Mouse (Mus musculus): ENCODE results near the gene Fbxw24. TPM values are rescaled to one million over a fixed set of nuclear protein-coding genes. Genes with fewer than 3 reads are reported as not detected.

Gene Fbxw24
- polyA plus RNA-seq, 1 experiment from 2014 or later, result not detected

Other genes with a start within 250 kb of the Fbxw24 start
- gene Fbxw22, start 221.8 kb downstream of the Fbxw24 start, polyA plus RNA-seq (2014; fragmentation: Nextera tagmentation; extraction: Ambion mirVana), result not detected in 2 replicates
- not detected in 2 replicates for gene Fbxw16, start 176.9 kb downstream of the Fbxw24 start, polyA plus RNA-seq (2014; fragmentation: Nextera tagmentation; extraction: Ambion mirVana)
- not detected in 2 replicates for gene Fbxw19, start 130.2 kb downstream of the Fbxw24 start, polyA plus RNA-seq (2014; fragmentation: Nextera tagmentation; extraction: Ambion mirVana)
- not detected in 2 replicates for gene Fbxw15, start 57.8 kb downstream of the Fbxw24 start, polyA plus RNA-seq (2014; fragmentation: Nextera tagmentation; extraction: Ambion mirVana)
- not detected in 2 replicates for gene Fbxw25, start 38.6 kb upstream of the Fbxw24 start, polyA plus RNA-seq (2014; fragmentation: Nextera tagmentation; extraction: Ambion mirVana)
- 0.22 TPM in 1 of 2 replicates, not detected in the other for gene Fbxw18, start 76.6 kb upstream of the Fbxw24 start, polyA plus RNA-seq (2014; fragmentation: Nextera tagmentation; extraction: Ambion mirVana)
- not detected in 2 replicates for gene Fbxw26, start 120.0 kb upstream of the Fbxw24 start, polyA plus RNA-seq (2014; fragmentation: Nextera tagmentation; extraction: Ambion mirVana)
- gene Fbxw27, start 164.6 kb upstream of the Fbxw24 start, polyA plus RNA-seq (2014; fragmentation: Nextera tagmentation; extraction: Ambion mirVana), result not detected in 2 replicates
- 0.33 TPM in 1 of 2 replicates, not detected in the other for gene Spink8, start 186.2 kb upstream of the Fbxw24 start, polyA plus RNA-seq (2014; fragmentation: Nextera tagmentation; extraction: Ambion mirVana)
- 64.2 and 64.3 TPM in 2 replicates for gene Nme6, start 206.7 kb upstream of the Fbxw24 start, polyA plus RNA-seq (2014; fragmentation: Nextera tagmentation; extraction: Ambion mirVana)
- 0.97 and 1.3 TPM in 2 replicates for gene Camp, start 223.6 kb upstream of the Fbxw24 start, polyA plus RNA-seq (2014; fragmentation: Nextera tagmentation; extraction: Ambion mirVana)
- 12.4 and 12.5 TPM in 2 replicates for gene Cdc25a, start 249.5 kb upstream of the Fbxw24 start, polyA plus RNA-seq (2014; fragmentation: Nextera tagmentation; extraction: Ambion mirVana)

Measured in hindbrain, embryonic 14.5 days (tissue).